ENCODE assay signal across 26 mouse cellular contexts in the genomic region with DNA sequence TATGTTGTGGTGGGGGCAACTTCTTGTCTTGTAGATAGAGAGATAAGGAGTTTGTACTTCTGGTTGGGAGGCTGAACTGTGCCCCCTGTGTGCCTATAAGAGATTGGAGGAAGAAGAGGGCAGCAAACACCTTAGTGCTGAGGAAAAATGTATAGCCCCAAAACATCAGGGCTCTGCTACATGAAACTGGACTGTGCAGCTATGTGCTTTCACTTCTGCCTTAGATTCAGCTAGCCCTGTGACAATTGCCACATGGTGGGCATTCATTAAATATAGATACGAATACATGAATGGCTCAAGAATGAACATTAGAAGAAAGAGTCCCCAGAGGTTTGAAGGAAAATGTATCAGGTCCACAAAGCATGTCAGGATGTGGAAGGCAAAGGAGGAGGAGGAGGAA. TPM values are rescaled to one million over a fixed set of nuclear protein-coding genes. Genes with fewer than 3 reads are reported as not detected.
DNase-seq lines count a peak whose midpoint lies in the region; ATAC-seq lines count a peak whose summit lies in the region.
"Had no signal": no experiment of that assay in that cellular context is flagged by ENCODE, and none has a peak within 500 bp of the region (broad histone marks: within the 10 kb centered on the region; RNA-seq: fewer than 3 reads in every experiment).

No protein-coding gene starts in this region.

- H3K27me3 ChIP-seq in splenic B cell, adult 2 months (ENCODE audit: control insufficient read depth, insufficient read depth, low read length, poor library complexity, severe bottlenecking) = no peaks in the 10 kb centered on the region
- H3K27me3 ChIP-seq: CH12.LX; embryonic facial prominence, embryonic 15.5 days; forebrain, embryonic 12.5 days had no signal

- no peaks in the 10 kb centered on the region for H3K36me3 ChIP-seq in splenic B cell, adult 2 months (ENCODE audit: control insufficient read depth, insufficient read depth, low read length, poor library complexity, severe bottlenecking)
- H3K36me3 ChIP-seq: embryonic facial prominence, embryonic 13.5 days; embryonic facial prominence, embryonic 15.5 days; forebrain, embryonic 10.5 days; forebrain, embryonic 12.5 days; G1E had no signal

- peak; percentile 22; the same call in 1 of the 2 replicates for ATAC-seq in common myeloid progenitor, adult 5-6 weeks (replicated peaks; ENCODE audit: low read depth, poor library complexity, severe bottlenecking)
- peak; percentile 38; the same call in 1 of the 2 replicates for ATAC-seq in megakaryocyte, adult 5-6 weeks (ENCODE audit: poor library complexity, severe bottlenecking)
- ATAC-seq: CD4-positive, CD25-positive, alpha-beta regulatory T cell, adult 4 months; forebrain, embryonic 14.5 days; forebrain, embryonic 16.5 days had no signal

- DNase-seq in A20 (ENCODE audit: low read depth, low spot score) = peak; percentile 56
- DNase-seq in splenic B cell, adult 2 months (ENCODE audit: low read depth, low spot score) = peak; percentile 15
- DNase-seq in spleen, adult 12 weeks (ENCODE audit: low spot score) = no peak
- DNase-seq in kidney, adult 8-10 months = no peak
- no peak for DNase-seq in ovary, postnatal 10 days (ENCODE audit: low spot score)
- DNase-seq: adrenal gland, adult 2 months; adrenal gland, postnatal 10 days; adrenal gland, postnatal 25 days; B cell, adult 2 months; cerebellum, adult 11-12 months; cerebellum, adult 2 months; cerebellum, adult 9-10 months; cerebellum, postnatal 10 days; cerebellum, postnatal 25 days; embryo, embryonic 11 days had no signal

RNA-seq across cellular contexts. Expression of a gene that starts 25.2 kb away (rescaled TPM):
- total RNA-seq in common myeloid progenitor, adult 5-6 weeks (2017) = 21.5 and 34.1 TPM in 2 replicates
- total RNA-seq in megakaryocyte, adult 5-6 weeks (2015) = 9.5 and 10.0 TPM in 2 replicates
- 9.7 and 14.6 TPM in 2 replicates for total RNA-seq in megakaryocyte, adult 5-6 weeks (2017)

Comparison
In these comparisons a context has a peak if more than half of its experiments do, and no peak if none do; other contexts are left out.
1. DNase-seq: peak in A20 (single experiment) and splenic B cell, adult 2 months (single experiment); none in spleen, adult 12 weeks (single experiment), kidney, adult 8-10 months (0 of 2) and ovary, postnatal 10 days (single experiment).